Mouse (Mus musculus): ENCODE data around the gene Polr3h. TPM values are rescaled to one million over a fixed set of nuclear protein-coding genes. Genes with fewer than 3 reads are reported as not detected.

Gene Polr3h
- polyA plus RNA-seq, 1 experiment from 2014 or later = 61.8 TPM

DNA sequence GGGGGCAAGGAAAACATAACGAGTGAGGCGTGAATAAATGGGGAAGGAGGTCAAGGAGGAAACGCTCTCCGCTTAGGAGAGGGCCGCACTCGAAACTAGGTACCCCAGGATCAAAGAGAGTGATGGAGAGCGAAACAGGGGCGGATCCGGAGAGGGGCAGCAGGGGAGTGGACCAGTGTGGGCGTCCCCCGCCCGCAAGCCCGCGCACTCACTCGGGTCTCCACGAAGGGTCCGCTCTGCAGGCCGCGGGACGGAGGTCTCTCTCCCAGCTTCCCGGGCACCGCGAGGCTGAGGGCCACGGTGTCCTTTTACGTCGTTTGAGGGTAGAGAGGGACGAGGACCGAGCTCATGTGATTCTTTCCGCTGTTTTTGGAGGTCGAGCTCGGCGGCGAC, 68.3 kb downstream of the Polr3h start:
- Histone ChIP-seq H3K27ac (peak overlapping the region; percentile 43), H3K9me3 (no peaks in the 10 kb centered on the region), H3K4me1 (peaks cover 14% of the 10 kb centered on the region), H3K4me3 (peak overlapping the region; percentile 89), H3K27me3 (replicated peaks) (no peaks in the 10 kb centered on the region), H3K4me2 (replicated peaks) (peak overlapping the region; percentile 85), H3K9ac (peak overlapping the region; percentile 82), H3K36me3 (peaks cover 6% of the 10 kb centered on the region)
- no peak for ATAC-seq (ENCODE audit: low FRiP score, low read depth)
- WGBS = under 1% methylated on average over 33 of the region's 33 CpGs

DNA sequence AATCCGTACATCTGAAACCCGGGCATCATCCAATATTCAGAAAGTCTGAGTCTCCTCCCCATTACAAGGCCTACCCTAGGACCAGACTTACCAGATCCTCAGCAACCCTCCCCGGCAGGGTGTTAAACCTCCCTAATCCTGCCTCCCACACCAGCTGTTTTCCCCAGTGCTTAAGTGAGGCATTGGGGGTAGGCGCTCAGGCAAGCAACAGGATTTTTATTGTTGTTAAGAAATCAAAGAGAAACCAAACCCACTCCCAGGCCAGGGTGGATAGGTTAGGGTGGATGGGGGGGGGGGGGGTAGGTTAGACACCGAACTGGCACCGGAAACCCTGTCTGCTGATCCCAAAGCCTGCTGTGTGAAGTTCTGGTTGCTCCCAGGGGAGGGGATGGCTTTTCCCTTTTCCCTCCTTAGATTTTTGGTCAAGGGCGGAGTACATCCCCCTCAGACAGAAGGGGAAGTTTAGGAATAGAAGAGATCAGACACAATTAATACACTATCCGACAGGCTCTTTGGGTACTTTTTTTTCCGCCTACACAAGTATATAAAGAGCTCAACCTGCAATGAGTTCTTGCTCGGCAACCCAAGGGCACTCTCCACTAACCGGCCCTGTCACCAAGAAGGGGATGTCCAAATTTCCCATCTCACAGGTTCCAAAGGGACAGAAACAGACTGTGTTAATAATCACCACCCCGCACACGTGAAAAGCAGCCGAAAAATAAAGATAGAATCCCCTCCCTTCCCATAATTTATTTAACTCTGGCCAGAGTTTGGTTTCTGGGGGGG, 68.9 kb downstream of the Polr3h start:
- WGBS = 1% methylated on average over 14 of the region's 14 CpGs
- Histone ChIP-seq H3K36me3 (peaks cover 10% of the 10 kb centered on the region), H3K4me1 (peaks cover 14% of the 10 kb centered on the region), H3K4me2 (replicated peaks) (peak overlapping the region; percentile 85), H3K27ac (0 out of 2 replicates have a peak overlapping the region, but pooled peaks have one; percentile 43), H3K4me3 (peak overlapping the region; percentile 89), H3K9ac (peak overlapping the region; percentile 82), H3K9me3 (no peaks in the 10 kb centered on the region), H3K27me3 (replicated peaks) (no peaks in the 10 kb centered on the region)
- ATAC-seq (ENCODE audit: low FRiP score, low read depth) = no peak

- peak overlapping the region; percentile 89 for H3K4me3 ChIP-seq
- H3K9me3 ChIP-seq = no peaks in the 10 kb centered on the region
- peak overlapping the region; percentile 82 for H3K9ac ChIP-seq
- peak overlapping the region; percentile 85 for H3K4me2 ChIP-seq (replicated peaks)
- H3K27me3 ChIP-seq (replicated peaks) = no peaks in the 10 kb centered on the region
- peak; percentile 87 for ATAC-seq (ENCODE audit: low FRiP score, low read depth)
- WGBS = under 1% methylated on average over 28 of the region's 28 CpGs
- no peak overlapping the region; the same call in 1 of the 2 replicates for H3K27ac ChIP-seq
- peaks cover 14% of the 10 kb centered on the region for H3K4me1 ChIP-seq
- H3K36me3 ChIP-seq = peaks cover 19% of the 10 kb centered on the region
Observed at GRCm38 (mm10) chr15:81856030-81856790, 69.8 kb downstream of the Polr3h start.

GRCm38 (mm10) chr15:81853081-81853480, 73.0 kb downstream of the Polr3h start:
- H3K36me3 ChIP-seq = peaks cover 43% of the 10 kb centered on the region
- H3K9me3 ChIP-seq = no peaks in the 10 kb centered on the region
- H3K27me3 ChIP-seq (replicated peaks) = no peaks in the 10 kb centered on the region
- H3K4me2 ChIP-seq (replicated peaks) = no peak overlapping the region
- 92% methylated on average over 7 of the region's 7 CpGs for WGBS
- no peak overlapping the region for H3K9ac ChIP-seq
- no peak overlapping the region for H3K4me3 ChIP-seq
- no peak overlapping the region for H3K27ac ChIP-seq
- peaks cover 5% of the 10 kb centered on the region; the same call in 1 of the 2 replicates for H3K4me1 ChIP-seq
- ATAC-seq (ENCODE audit: low FRiP score, low read depth) = no peak

- Histone ChIP-seq H3K4me1 (peaks cover 5% of the 10 kb centered on the region; the same call in 1 of the 2 replicates), H3K27me3 (replicated peaks) (no peaks in the 10 kb centered on the region), H3K4me3 (no peak overlapping the region), H3K36me3 (peaks cover 49% of the 10 kb centered on the region), H3K27ac (no peak overlapping the region), H3K9ac (no peak overlapping the region), H3K9me3 (no peaks in the 10 kb centered on the region), H3K4me2 (replicated peaks) (no peak overlapping the region)
- WGBS = 94% methylated on average over 9 of the region's 9 CpGs
- ATAC-seq (ENCODE audit: low FRiP score, low read depth) = no peak
Observed at GRCm38 (mm10) chr15:81852411-81853000, 73.5 kb downstream of the Polr3h start.

DNA sequence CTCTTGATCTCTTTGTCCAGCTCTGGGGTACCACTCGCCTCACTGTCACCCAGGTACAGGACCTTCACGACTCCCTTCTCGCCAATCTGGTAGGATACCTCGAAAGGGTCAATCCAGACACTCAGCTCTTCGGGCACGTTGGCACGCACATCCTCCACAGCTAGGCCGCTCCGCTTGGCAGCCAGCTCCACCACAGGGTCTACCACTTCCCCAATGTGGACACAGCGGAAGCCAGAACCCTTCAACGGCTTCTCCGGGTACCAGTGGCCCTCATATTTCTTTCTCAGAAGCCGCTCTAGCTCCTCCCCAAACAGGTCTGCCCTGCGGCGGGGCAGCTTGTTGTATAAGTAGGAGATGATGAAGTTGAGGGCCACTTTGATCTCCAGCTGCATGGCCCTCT, 74.7 kb downstream of the Polr3h start:
- Histone ChIP-seq H3K4me3 (no peak overlapping the region), H3K9ac (no peak overlapping the region), H3K4me2 (replicated peaks) (no peak overlapping the region), H3K27me3 (replicated peaks) (no peaks in the 10 kb centered on the region), H3K9me3 (no peaks in the 10 kb centered on the region), H3K27ac (no peak overlapping the region), H3K36me3 (peaks cover 53% of the 10 kb centered on the region), H3K4me1 (peaks cover 5% of the 10 kb centered on the region; the same call in 1 of the 2 replicates)
- 94% methylated on average over 15 of the region's 15 CpGs for WGBS
- ATAC-seq (ENCODE audit: low FRiP score, low read depth) = no peak

DNA sequence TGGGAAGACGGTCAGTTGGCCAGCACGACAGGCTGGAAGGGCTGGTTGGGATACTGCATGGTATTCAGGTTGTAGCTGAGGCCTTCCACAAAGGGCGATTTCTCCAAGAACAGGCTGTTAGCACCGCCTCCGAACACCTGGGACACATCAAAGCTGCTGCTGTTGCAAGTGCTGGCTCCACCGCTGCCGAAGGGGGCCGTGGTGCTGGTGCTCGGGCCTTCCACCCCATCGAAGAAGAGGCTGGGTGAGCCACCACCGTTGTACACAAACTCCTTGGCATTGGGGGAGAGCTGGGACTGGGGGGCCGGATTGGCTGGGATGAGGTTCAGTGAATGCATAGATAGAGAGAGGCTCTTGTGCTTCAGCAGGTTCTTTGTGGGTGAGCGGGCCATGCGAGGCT, 75.3 kb downstream of the Polr3h start:
- Histone ChIP-seq H3K4me1 (peaks cover 5% of the 10 kb centered on the region; the same call in 1 of the 2 replicates), H3K4me2 (replicated peaks) (no peak overlapping the region), H3K9me3 (no peaks in the 10 kb centered on the region), H3K9ac (no peak overlapping the region), H3K27me3 (replicated peaks) (no peaks in the 10 kb centered on the region), H3K27ac (no peak overlapping the region), H3K4me3 (no peak overlapping the region), H3K36me3 (peaks cover 58% of the 10 kb centered on the region)
- 89% methylated on average over 14 of the region's 14 CpGs for WGBS
- no peak for ATAC-seq (ENCODE audit: low FRiP score, low read depth)

DNA sequence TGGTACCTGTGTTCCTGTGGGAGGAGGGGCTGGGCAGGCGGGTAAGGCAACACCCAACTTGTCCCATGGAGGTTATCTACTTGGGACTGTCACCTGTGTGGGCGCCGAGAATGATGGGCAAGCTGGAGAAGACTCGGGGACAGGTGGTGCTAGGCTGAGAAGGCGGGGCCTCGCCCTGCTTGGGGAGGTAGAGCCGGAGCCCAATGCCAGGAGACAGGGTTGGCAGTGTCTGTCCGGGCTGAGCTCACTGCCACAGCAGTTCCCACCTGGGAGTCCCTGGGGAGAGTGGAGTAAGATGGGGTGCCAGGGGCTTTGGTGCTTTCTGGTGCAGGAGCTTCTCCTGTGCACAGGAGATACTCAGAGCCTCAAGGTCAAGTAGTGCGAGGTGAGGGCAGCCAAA, 76.9 kb downstream of the Polr3h start:
- Histone ChIP-seq H3K36me3 (peaks cover 58% of the 10 kb centered on the region), H3K4me3 (no peak overlapping the region), H3K27ac (no peak overlapping the region), H3K9me3 (no peaks in the 10 kb centered on the region), H3K9ac (no peak overlapping the region), H3K4me1 (no peaks in the 10 kb centered on the region), H3K27me3 (replicated peaks) (no peaks in the 10 kb centered on the region), H3K4me2 (replicated peaks) (no peak overlapping the region)
- WGBS = 85% methylated on average over 9 of the region's 9 CpGs
- no peak for ATAC-seq (ENCODE audit: low FRiP score, low read depth)

- 49% methylated on average over 7 of the region's 7 CpGs for WGBS
- Histone ChIP-seq H3K27me3 (replicated peaks) (no peaks in the 10 kb centered on the region), H3K4me1 (no peaks in the 10 kb centered on the region), H3K9me3 (no peaks in the 10 kb centered on the region), H3K4me3 (no peak overlapping the region), H3K9ac (no peak overlapping the region), H3K27ac (no peak overlapping the region), H3K36me3 (peaks cover 55% of the 10 kb centered on the region), H3K4me2 (replicated peaks) (no peak overlapping the region)
- ATAC-seq (ENCODE audit: low FRiP score, low read depth) = no peak
Observed at GRCm38 (mm10) chr15:81848301-81848700, 77.7 kb downstream of the Polr3h start.

GRCm38 (mm10) chr15:81847861-81848260, 78.2 kb downstream of the Polr3h start:
- no peaks in the 10 kb centered on the region for H3K27me3 ChIP-seq (replicated peaks)
- ATAC-seq (ENCODE audit: low FRiP score, low read depth) = no peak
- WGBS = 89% methylated on average over 5 of the region's 5 CpGs
- H3K27ac ChIP-seq = no peak overlapping the region
- H3K9me3 ChIP-seq = no peaks in the 10 kb centered on the region
- H3K4me3 ChIP-seq = no peak overlapping the region
- no peaks in the 10 kb centered on the region for H3K4me1 ChIP-seq
- peaks cover 52% of the 10 kb centered on the region for H3K36me3 ChIP-seq
- H3K4me2 ChIP-seq (replicated peaks) = no peak overlapping the region
- H3K9ac ChIP-seq = no peak overlapping the region

DNA sequence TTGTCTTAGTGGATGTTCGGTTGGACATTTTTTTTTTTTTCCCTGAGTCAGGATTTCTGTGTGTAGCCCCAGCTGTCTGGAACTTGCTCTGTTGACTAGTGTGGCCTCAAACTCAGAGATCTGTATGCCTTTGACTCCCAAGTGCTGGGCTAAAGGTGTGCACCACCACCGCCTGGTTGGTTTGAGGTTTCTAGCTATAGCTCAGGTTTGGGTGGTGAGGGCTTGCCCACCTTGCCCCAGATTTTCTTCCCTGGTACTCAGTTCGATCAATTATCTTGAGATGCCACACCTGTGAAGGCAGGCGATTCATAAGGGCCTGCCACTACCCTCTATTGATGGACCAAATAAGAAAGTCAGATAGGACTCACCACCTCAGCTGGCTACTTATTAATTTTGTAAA, 78.9 kb downstream of the Polr3h start:
- no peaks in the 10 kb centered on the region for H3K27me3 ChIP-seq (replicated peaks)
- no peak overlapping the region for H3K27ac ChIP-seq
- no peak for ATAC-seq (ENCODE audit: low FRiP score, low read depth)
- no peaks in the 10 kb centered on the region for H3K9me3 ChIP-seq
- WGBS = 89% methylated on average over 4 of the region's 4 CpGs
- H3K36me3 ChIP-seq = peaks cover 48% of the 10 kb centered on the region
- H3K4me3 ChIP-seq = no peak overlapping the region
- no peak overlapping the region for H3K4me2 ChIP-seq (replicated peaks)
- no peak overlapping the region for H3K9ac ChIP-seq
- H3K4me1 ChIP-seq = no peaks in the 10 kb centered on the region

GRCm38 (mm10) chr15:81846755-81847154, 79.3 kb downstream of the Polr3h start:
- Histone ChIP-seq H3K9me3 (no peaks in the 10 kb centered on the region), H3K36me3 (peaks cover 44% of the 10 kb centered on the region), H3K27me3 (replicated peaks) (no peaks in the 10 kb centered on the region), H3K4me1 (no peaks in the 10 kb centered on the region), H3K4me3 (no peak overlapping the region), H3K4me2 (replicated peaks) (no peak overlapping the region), H3K9ac (no peak overlapping the region), H3K27ac (no peak overlapping the region)
- ATAC-seq (ENCODE audit: low FRiP score, low read depth) = no peak
- WGBS = 86% methylated on average over 9 of the region's 9 CpGs

All from neural tube, embryonic 12.5 days (tissue).